Mouse (Mus musculus) midbrain, embryonic 11.5 days (tissue): Measurements from ENCODE around the gene Eva1b. TPM values are rescaled to one million over a fixed set of nuclear protein-coding genes. Genes with fewer than 3 reads are reported as not detected.
"Not testable (repeated sequence)": the region's sequence is repeated elsewhere in the genome, so short reads cannot be mapped to it uniquely, and the experiment has no call there.

ENCODE experiments used
- ATAC-seq: fragments of 200-750 bp; cut with Nextera tagmentation; 2 replicates; pipeline ENCODE4 v1.8.0; 2017; ENCODE audit warnings: moderate TSS enrichment, moderate library complexity; ENCODE audit not compliant: low FRiP score
- DNase-seq: peaks from one replicate; pipeline ENCODE4 v3.0.0; 2015; ENCODE audit warnings: low spot score; ENCODE audit errors: missing footprints
- H3K27ac ChIP-seq: fragments of 300-500 bp; sonication (generic); 2 replicates; pipeline ENCODE4 v1.5.1; 2014; ENCODE audit warnings: low read depth, low read length
- H3K27me3 ChIP-seq: fragments of 300-500 bp; sonication (generic); 2 replicates; pipeline ENCODE4 v1.6.1; 2014; ENCODE audit warnings: mild to moderate bottlenecking, low read length, moderate library complexity, mixed read lengths; ENCODE audit not compliant: control insufficient read depth, insufficient read depth
- H3K36me3 ChIP-seq: fragments of 300-500 bp; sonication (generic); 2 replicates; pipeline ENCODE4 v1.6.1; 2014; ENCODE audit warnings: mild to moderate bottlenecking, low read length, moderate library complexity, mixed read lengths; ENCODE audit not compliant: control insufficient read depth, insufficient read depth
- H3K4me1 ChIP-seq: fragments of 300-500 bp; sonication (generic); 2 replicates; pipeline ENCODE4 v1.6.1; 2014; ENCODE audit warnings: low read length; ENCODE audit not compliant: control insufficient read depth, insufficient read depth
- H3K4me2 ChIP-seq: fragments of 300-500 bp; sonication (generic); 2 replicates; pipeline ENCODE4 v1.6.1; 2014; ENCODE audit warnings: mild to moderate bottlenecking, moderate library complexity
- H3K4me3 ChIP-seq: fragments of 300-500 bp; sonication (generic); 2 replicates; pipeline ENCODE4 v1.5.1; 2014; ENCODE audit warnings: low read depth, low read length
- H3K9ac ChIP-seq: fragments of 300-500 bp; sonication (generic); 2 replicates; pipeline ENCODE4 v1.6.1; 2014; ENCODE audit warnings: low read length
- H3K9me3 ChIP-seq: fragments of 300-500 bp; sonication (generic); 2 replicates; pipeline ENCODE4 v1.6.1; 2016; ENCODE audit warnings: low read length; ENCODE audit not compliant: control insufficient read depth
- WGBS: fragments of 180-500 bp; shearing (Covaris S2); extraction: QIAGEN DNeasy Blood & Tissue Kit; methylation state at CpG from one replicate; pipeline ENCODE4 v1.1.7; 2014; 5-methylcytosine and 5-hydroxymethylcytosine counted together
- polyA plus RNA-seq: library from polyadenylated mRNA; unstranded; fragments of >200 nt; fragmentation: Nextera tagmentation; extraction: Ambion mirVana; gene quantifications from 2 replicates; pipeline ENCODE4 v1.2.1, GENCODE M21; 2014

Eva1b gene
- polyA plus RNA-seq, 1 experiment from 2014 or later: 24.8 TPM

- Histone ChIP-seq H3K27ac (no peak overlapping the region), H3K4me3 (no peak overlapping the region), H3K4me2 (no peak overlapping the region), H3K36me3 (peaks cover 23% of the 10 kb centered on the region), H3K9ac (no peak overlapping the region), H3K4me1 (peaks cover 8% of the 10 kb centered on the region), H3K9me3 (no peaks in the 10 kb centered on the region), H3K27me3 (no peaks in the 10 kb centered on the region)
- WGBS: 80% methylated on average over 3 of the region's 3 CpGs
- ATAC-seq: no peak
- DNase-seq: no peak
Observed at GRCm38 (mm10) chr4:126166084-126166483, 18.5 kb downstream of the Eva1b start.

- no peak overlapping the region for H3K27ac ChIP-seq
- H3K36me3 ChIP-seq: peaks cover 35% of the 10 kb centered on the region
- 94% methylated on average over 6 of the region's 6 CpGs for WGBS
- no peak overlapping the region for H3K4me3 ChIP-seq
- no peaks in the 10 kb centered on the region for H3K9me3 ChIP-seq
- ATAC-seq (no peak), DNase-seq (no peak)
- no peaks in the 10 kb centered on the region for H3K4me1 ChIP-seq
- no peaks in the 10 kb centered on the region for H3K27me3 ChIP-seq
- H3K9ac ChIP-seq: no peak overlapping the region
- H3K4me2 ChIP-seq: no peak overlapping the region
Observed at GRCm38 (mm10) chr4:126168851-126169250, 21.3 kb downstream of the Eva1b start.

- H3K9ac ChIP-seq, H3K4me2 ChIP-seq, H3K4me1 ChIP-seq, H3K27ac ChIP-seq, H3K4me3 ChIP-seq, H3K9me3 ChIP-seq, H3K27me3 ChIP-seq, ATAC-seq, DNase-seq: not testable (repeated sequence)
- WGBS: 93% methylated on average over 5 of the region's 5 CpGs
- H3K36me3 ChIP-seq: peaks cover 44% of the 10 kb centered on the region
Observed at GRCm38 (mm10) chr4:126170737-126171136, 23.2 kb downstream of the Eva1b start.

GRCm38 (mm10) chr4:126173800-126174199, 26.3 kb downstream of the Eva1b start:
- Histone ChIP-seq H3K27me3 (no peaks in the 10 kb centered on the region), H3K9me3 (no peaks in the 10 kb centered on the region), H3K4me2 (no peak overlapping the region), H3K9ac (no peak overlapping the region), H3K27ac (no peak overlapping the region), H3K4me1 (no peaks in the 10 kb centered on the region), H3K4me3 (no peak overlapping the region), H3K36me3 (peaks cover 42% of the 10 kb centered on the region)
- no peak for DNase-seq
- WGBS: 94% methylated on average over 5 of the region's 5 CpGs
- no peak for ATAC-seq

DNA sequence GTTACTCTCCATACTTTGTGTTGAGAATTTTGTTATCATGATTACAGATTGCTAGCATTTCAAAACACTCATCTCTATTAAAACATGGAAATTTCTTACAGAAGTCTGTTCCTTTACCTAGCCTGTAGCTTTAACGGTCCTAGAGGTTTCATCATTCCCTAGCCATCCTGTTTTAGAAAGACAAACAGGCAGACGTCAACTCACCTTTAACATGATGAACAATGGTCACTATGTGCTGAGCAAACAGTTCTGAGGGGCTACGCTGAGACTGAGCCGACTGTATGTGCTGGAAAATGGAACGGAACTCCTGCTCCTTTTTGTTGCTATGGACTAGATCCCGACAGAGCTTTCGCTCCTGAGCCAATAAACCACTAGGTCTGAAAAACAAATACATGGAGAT, 28.4 kb downstream of the Eva1b start:
- H3K27me3 ChIP-seq, H3K4me3 ChIP-seq, H3K9me3 ChIP-seq, H3K27ac ChIP-seq, ATAC-seq, H3K4me1 ChIP-seq, DNase-seq, H3K4me2 ChIP-seq, H3K9ac ChIP-seq: not testable (repeated sequence)
- peaks cover 34% of the 10 kb centered on the region for H3K36me3 ChIP-seq
- WGBS: 92% methylated on average over 7 of the region's 7 CpGs

- 71% methylated on average over 7 of the region's 7 CpGs for WGBS
- no peaks in the 10 kb centered on the region for H3K4me1 ChIP-seq
- peak; percentile 89 for DNase-seq
- ATAC-seq: no peak
- H3K27ac ChIP-seq: no peak overlapping the region
- H3K4me3 ChIP-seq: no peak overlapping the region
- H3K27me3 ChIP-seq: no peaks in the 10 kb centered on the region
- no peak overlapping the region for H3K4me2 ChIP-seq
- H3K9ac ChIP-seq: no peak overlapping the region
- H3K36me3 ChIP-seq: peaks cover 11% of the 10 kb centered on the region
- no peaks in the 10 kb centered on the region for H3K9me3 ChIP-seq
Observed at GRCm38 (mm10) chr4:126181170-126181957, 33.8 kb downstream of the Eva1b start.

GRCm38 (mm10) chr4:126183034-126183433, 35.5 kb downstream of the Eva1b start:
- Histone ChIP-seq H3K4me1 (no peaks in the 10 kb centered on the region), H3K27me3 (no peaks in the 10 kb centered on the region), H3K36me3 (peaks cover 5% of the 10 kb centered on the region; the same call in 1 of the 2 replicates), H3K27ac (no peak overlapping the region), H3K4me2 (no peak overlapping the region), H3K9me3 (no peaks in the 10 kb centered on the region), H3K9ac (no peak overlapping the region), H3K4me3 (no peak overlapping the region)
- ATAC-seq (no peak), DNase-seq (no peak)
- 95% methylated on average over 5 of the region's 5 CpGs for WGBS

GRCm38 (mm10) chr4:126187096-126187495, 39.6 kb downstream of the Eva1b start:
- Histone ChIP-seq H3K9me3 (no peaks in the 10 kb centered on the region), H3K27ac (no peak overlapping the region), H3K4me2 (no peak overlapping the region), H3K4me1 (no peaks in the 10 kb centered on the region), H3K9ac (no peak overlapping the region), H3K36me3 (0 out of 2 replicates have a peak, but pooled peaks cover 2% of the 10 kb centered on the region), H3K4me3 (no peak overlapping the region), H3K27me3 (no peaks in the 10 kb centered on the region)
- DNase-seq (no peak), ATAC-seq (no peak)
- WGBS: 92% methylated on average over 3 of the region's 3 CpGs

DNA sequence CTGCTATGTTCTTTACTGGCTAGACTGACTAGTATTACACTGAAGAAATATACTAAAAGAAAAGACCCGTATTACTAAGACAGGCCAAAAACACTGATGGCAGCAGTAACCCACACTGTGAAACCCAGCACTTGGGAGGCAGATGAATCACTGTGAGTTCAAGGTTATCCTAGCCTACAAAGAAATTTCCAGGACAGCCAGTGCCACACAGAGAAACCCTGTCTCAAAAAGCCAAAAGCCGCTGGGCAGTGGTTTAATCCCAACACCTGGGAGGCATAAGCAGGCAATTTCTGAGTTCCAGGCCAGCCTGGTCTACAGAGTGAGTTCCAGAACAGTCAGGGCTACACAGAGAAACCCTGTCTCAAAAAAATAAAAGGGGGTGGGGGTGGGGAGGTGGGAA, 43.1 kb downstream of the Eva1b start:
- H3K27ac ChIP-seq: no peak overlapping the region
- no peak overlapping the region for H3K9ac ChIP-seq
- H3K4me3 ChIP-seq: no peak overlapping the region
- ATAC-seq (no peak), DNase-seq (no peak)
- H3K9me3 ChIP-seq: no peaks in the 10 kb centered on the region
- no peak overlapping the region for H3K4me2 ChIP-seq
- H3K4me1 ChIP-seq: no peaks in the 10 kb centered on the region
- H3K27me3 ChIP-seq: no peaks in the 10 kb centered on the region
- WGBS: 88% methylated on average over 2 of the region's 2 CpGs
- peaks cover 4% of the 10 kb centered on the region for H3K36me3 ChIP-seq
